Mouse (Mus musculus) right cerebral cortex, postnatal 36 days (tissue): Measurements from ENCODE around the gene Foxg1.
A peak's percentile ranks its signal among the peaks of the same experiment; 100 is the strongest.

Experiments
- DNase-seq, 2 experiments: peaks; one replicate each; pipeline ENCODE4 v3.0.0; 2022; ENCODE audit warnings: low spot score in 2 of 2, mixed read lengths in 1 of 2

Foxg1 gene

DNA sequence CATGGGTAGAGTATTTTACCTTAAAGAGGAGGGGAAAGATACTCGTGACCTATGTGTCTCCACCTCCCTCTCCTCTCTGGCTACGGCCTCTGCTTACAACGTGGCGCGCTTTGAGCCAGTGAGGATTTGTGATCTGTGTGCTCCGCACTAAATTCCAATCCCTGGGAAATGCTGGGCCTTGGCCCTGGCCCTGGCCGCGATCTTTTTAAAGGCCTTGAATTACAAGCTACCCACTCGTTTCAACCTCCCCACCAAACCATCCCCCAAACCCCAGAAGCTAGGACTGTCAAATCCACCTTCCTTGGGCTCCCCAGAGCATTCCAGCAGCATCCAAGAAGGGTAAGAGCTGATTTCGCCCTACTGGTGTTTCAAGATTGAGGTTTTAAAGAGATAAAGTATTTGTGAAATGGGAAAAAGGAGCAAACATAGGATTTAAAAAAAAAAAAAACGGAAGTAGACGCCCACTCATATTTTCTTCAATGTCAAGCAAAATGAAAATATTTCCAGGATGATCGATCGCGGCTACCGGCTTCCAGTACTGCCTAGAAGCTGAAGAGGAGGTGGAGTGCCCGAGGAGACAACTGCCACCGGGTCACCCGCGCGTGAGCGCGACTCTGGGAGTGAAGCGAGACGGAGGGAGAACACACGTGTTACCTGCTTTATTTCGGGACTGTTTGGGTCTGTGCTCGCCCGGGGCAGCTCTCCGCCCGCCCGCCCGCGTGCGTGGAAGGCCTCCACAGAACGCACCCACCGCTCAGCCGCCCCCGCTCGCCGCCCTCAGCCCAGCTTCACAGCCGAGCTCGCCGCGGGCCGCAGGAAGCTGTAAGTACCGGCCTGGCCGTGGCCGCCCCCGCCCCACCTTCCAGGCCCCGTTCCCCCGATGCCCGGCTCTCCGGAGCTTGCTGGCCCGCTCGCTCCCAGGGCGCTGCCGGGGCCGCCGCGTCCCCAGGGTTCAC is at the start of gene Foxg1:
Gene Foxg1 (plus strand): TSS at position 96 of the 956 bp plus-strand sequence.
- peak in 1 of 2 experiments; percentile 55 for DNase-seq

DNA sequence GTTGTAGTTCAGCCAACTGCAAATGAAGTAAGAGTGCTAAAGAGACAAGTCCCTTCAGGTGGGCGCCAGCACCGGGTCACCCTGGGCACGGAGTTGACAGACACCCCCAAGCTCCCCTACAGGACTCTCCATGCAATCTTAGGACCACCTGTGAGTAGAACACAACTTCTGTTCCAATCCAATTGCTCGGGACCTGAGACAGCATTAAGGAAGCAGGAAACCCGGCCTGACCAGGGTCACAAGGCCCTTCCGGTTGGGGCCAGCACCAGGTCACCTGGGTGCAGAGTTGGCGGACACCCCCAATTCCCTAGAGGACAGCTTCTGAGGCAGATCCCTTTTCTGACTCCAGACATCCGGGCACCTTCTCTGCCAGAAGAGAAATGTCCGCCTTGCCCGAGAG is 32.8 kb upstream of the Foxg1 start:
- no peak for DNase-seq

GRCm38 (mm10) chr12:49368931-49369330 is 13.5 kb upstream of the Foxg1 start:
- no peak for DNase-seq

- DNase-seq = no peak
Measured at GRCm38 (mm10) chr12:49372170-49372569, 10.3 kb upstream of the Foxg1 start.

DNA sequence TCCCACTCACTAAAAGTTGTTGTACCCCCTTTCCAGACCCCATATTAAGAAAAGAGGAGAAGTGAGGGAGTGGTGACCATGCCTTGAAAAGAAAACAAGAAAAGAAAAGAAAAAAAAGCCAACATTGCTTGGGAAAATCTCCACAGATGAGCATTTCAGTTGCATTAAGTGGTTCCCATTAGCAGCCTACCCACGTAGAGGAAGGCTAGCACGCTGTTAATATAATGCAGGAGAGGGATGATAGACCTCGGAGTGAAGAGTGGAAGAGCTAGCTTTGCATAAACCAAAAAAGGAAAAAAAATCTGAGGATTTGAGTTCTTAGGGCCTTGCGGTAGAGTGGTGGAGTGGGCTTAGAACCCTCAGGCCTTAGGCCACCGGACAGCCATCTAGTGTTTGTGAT is 9.3 kb upstream of the Foxg1 start:
- no peak for DNase-seq

DNA sequence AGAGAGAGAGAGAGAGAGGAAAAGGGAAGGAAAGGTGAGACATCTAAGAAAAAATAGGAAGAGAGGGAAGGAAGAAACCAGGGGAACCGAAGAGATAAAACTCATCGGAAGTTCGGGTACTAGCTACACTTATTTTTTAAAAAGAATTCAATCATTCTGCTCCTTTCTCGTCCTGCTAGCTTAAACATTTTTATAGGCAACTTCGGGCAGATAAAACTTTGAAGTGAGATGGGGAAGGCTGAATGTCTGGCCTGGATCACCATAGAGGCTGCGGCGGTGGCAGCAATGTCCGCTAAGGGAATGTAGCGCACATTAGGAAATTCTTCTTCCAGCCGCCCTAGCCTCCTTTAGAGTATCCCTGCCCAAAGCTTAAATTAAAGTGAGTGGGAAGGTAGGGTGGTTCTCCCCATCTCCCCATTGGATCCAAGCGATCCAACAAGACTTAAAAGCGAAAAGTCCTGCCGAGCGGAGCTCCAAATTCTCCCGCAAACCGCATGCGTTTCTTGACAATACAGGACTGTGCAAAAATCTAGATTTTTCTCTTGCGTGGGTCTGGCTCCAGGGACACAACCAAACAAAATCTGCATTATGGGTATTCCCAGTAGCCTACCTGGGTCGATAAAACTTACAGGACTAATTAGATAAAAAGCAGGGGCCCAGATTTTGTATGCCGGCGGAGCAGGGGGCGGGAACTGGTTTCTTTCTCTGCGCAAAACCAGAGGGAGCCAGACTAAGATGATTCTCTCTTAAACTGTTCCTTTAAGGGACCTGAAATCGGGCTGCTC is 8.4 kb upstream of the Foxg1 start:
- DNase-seq = no peak

DNA sequence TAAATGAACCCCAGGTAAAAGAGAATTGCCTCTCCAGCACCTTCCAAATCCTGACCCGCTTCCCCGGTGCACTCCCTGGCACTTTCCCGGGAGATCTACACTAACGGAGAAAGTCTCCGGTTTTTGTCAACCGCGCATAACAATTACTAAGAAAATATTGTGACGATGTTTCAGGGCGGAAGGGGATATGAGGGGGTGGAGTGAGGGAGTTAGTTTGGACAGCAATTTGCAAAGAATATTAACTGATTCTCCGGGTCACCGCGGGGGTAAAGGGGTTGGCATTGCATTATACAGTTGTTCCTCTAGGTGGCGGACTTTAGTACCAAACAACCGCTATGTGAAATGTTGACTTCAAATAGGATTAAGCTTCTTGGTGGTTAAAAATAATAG is 7.9 kb upstream of the Foxg1 start:
- no peak for DNase-seq

DNA sequence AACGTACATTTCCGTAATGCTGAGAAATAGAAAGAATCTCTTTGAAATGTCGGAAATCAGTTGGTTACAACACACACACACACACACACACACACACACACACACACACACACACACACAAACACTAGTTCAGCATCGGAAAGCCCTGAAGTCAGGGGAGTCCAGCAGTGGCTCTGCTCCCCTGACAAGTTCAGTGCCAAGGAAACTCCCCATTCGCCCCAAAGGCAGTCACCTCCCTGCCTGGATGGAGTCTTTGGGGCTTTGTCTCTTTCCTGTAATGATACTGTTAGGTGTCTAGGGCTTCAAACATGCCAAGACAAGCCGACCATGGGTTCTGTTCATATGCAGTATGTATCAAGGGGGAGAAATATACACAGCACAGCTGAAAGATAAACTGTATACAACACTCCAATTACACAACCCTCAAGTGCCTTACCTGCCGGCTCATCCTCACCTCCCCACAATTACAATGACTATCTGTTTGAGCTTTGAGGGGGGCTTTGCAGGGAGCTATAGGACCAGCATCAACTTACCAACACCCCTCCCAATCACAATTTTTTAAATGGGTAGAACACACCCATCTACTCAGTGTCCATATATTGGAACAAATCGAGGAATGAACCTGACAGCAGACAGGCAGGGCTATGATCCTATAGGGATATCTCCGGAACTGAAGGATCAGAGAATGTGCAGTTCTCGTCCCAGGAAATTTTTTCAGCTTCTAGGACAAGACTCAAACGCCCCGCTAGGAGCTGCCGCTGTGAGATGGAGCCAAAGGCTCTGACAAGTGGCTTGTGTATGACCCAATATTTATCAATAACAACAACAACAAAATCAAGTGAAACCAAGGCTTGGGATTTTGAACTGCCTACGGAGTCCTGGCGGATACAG is 6.8 kb upstream of the Foxg1 start:
- no peak for DNase-seq

DNA sequence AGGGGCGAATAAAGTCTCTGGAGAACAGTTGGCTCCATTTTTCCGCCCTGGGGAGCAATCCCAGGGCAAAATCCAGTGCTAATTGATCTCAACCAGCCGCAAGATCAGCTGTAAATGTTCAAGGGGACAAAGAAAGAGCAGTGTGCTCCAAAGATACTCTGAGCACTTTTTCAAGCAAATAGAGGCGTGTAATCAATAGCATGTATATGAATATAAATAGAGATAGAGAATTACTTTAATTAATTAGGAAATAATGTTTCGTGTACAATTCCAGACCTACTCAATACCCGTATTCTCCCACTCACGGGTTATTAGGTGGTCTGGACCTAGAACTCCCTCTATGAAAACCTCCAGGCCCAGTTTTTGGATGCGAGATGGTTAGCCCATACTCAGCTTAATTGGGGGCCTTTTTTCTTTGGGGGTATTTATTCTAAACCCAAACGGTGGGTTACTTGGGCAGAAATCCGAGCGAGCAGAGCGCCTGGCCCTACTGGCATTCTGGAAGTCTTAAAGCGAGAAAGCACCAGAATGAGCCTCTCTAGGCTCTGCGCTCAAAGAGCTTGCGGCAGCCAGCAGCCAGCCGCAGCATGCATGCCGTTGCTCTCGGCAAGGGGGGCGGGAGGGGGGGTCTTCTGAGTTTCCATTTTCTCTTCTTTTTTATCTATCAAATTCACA is 6.0 kb upstream of the Foxg1 start:
- no peak for DNase-seq

DNA sequence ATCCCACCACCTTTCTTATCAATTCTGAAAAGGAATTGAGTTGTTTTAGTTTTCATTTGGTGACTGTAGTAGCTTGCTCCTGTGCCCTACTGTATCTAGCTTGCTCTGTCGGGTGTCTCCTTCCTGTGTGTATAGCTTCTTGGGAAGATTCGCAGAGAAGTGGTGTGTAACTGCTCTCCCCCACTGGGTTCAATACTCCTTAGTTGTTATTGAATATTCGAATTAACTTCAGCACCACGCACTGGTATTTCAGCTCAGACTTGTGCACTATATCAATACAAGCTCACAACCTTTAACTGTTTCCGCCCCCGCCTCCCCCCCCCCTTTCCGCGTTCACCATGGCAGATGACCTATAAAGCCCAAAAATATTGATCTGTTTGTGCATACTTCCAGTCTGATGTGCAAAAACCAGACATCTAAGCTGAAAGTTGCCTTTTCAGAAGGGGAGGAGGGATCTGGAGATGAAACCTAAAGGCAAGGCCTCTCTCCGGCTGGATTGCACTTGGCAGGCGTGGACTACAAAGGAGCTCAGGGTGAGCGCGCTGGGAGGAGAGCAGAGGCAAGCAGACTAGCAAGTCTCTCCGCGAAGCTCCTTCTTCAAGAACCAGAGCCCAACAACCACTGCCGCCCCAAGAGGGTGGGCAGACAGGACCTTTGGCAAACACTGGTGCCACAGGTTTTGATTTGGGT is 5.0 kb upstream of the Foxg1 start:
- DNase-seq = no peak

DNA sequence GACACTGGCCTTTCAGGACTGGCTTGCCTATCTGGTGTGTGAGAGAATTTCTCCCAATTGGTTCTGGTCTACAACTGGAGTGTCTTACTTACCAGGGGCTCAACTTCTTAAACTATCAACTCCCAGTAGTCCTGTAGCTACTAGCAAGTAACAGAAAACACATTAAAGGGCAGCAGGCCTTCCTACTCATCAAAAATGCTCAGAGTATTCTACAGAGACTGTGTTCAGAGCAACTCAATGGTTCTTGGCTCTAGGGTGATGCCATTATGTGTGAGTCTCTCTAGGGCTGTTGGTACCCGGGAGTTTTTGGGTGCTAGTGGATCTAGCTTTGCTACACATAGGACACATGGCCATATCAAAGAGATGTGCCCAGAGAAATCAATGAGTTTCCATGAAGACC is 3.5 kb upstream of the Foxg1 start:
- no peak for DNase-seq

GRCm38 (mm10) chr12:49379446-49379845 is 3.0 kb upstream of the Foxg1 start:
- DNase-seq = no peak

GRCm38 (mm10) chr12:49380442-49380841 is 2.0 kb upstream of the Foxg1 start:
- no peak for DNase-seq

DNA sequence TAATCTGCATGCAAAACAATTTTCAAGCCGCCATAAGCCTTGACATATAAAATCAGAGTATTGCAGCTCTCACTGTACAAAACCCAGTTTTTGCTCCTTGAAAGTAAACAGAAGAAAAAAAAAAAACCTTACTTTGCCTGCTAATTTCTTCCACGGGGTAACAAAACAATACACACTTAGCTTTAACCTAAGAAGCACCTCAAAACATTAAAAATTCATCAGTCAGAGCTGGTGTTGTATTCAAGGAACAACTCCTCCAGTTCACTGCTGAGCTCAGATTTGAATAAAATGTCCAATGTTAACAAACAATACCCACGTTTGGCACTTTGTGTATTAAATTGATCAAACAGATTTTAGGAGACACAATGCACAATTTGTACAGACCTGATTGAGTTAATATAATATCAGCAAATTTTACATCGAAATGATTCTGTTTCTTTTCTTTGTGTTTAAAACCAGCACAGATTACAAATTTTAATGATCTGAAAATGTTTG is 1.4 kb upstream of the Foxg1 start:
- no peak for DNase-seq

DNA sequence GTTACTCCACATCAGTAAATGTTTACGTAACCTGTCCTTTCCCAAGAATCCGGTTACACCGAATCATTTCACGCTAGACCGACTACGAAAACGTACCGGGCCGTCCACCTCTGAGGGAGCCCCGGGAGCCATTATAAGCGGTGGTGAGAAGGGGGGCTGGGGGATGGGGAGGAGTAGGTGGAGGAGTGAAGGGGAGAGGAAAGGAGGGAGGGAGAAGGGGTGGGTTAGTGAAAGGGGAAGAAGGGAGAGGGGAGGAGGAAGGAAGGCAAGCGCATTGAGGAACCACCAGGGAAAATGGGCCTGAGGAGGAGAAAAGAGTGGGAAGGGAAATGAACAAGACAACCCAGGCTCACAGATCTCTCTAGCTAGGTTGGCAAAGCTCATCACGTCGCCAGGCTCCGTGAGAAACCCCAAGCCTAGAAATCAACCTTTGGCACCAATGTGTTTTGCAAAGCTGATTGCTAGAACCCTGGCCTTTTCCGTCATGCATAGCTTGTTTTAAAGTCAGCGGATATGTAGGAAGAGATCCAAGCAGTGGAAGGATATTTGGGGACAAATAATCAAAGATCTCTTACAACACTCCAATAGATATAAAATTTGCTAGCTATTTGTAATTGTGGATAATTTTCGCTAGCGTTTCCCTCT is 617 bp upstream of the Foxg1 start:
- DNase-seq = no peak

DNA sequence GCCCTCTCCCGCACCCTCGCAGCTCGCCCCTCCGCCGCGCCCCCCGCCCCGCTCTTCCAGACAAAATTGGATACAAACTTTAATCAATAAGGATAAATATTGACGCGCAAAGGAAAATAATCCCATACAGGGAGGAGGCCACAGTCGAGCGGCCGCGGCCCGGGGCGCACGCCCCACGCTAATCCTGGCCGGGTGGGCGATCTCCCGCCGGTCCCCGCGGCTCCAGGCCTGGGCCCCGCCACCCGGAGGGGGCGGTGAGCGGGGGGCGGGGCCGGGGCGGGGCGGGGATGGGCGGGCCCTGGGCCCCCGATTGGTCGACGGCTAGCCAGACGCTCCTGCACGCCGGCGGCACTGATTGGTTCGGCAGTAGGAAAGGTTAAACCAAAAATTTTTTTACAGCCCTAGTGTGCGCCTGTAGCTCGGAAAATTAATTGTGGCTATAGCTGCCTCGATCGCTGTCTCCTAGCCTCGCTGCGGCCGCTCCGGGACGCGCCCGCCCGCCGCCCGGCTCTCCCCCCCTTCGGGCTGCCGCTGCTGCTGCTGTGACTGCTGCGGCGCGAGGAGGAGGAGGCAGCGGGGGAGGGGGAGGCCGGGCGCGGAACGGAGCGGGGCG is 1.2 kb downstream of the Foxg1 start:
- DNase-seq = peak; percentile 89 to 91

- DNase-seq = no peak
Measured at GRCm38 (mm10) chr12:49384295-49384875, 1.9 kb downstream of the Foxg1 start.

- no peak for DNase-seq
Measured at GRCm38 (mm10) chr12:49384876-49385630, 2.6 kb downstream of the Foxg1 start, which contains the start of gene Gm43517. Gene Gm43517 (plus strand): TSS chr12:49385174.
